Mouse (Mus musculus): Measurements from ENCODE around the gene Smbd1. TPM values are rescaled to one million over a fixed set of nuclear protein-coding genes. Genes with fewer than 3 reads are reported as not detected.

Gene Smbd1
- 1 to 10 TPM in 1 of 2 experiments, under 1 TPM in 1; 0.79 to 1.1 TPM for total RNA-seq (2023)

DNA sequence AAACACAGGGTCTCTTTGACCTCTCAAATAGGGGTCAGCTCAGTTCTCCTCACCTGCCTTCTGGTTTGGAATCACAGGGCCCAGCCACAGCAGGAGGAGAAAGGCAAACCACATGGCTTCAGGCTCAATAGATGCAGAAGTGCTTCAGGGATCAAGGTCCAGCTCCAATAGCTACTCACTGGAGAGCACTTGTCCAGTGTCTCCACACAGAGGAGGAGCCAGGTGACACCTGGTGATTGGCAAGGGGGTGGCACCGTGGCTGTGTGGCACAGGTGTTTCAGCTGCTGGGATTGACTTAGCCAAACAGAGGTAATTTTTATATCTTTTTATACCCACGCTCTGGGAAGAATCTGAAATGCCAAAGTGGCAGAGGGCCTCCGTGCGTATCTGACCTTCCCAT is at the start of gene Smbd1:
Smbd1 (minus strand) TSS at position 157 of the 400 bp plus-strand sequence.

DNA sequence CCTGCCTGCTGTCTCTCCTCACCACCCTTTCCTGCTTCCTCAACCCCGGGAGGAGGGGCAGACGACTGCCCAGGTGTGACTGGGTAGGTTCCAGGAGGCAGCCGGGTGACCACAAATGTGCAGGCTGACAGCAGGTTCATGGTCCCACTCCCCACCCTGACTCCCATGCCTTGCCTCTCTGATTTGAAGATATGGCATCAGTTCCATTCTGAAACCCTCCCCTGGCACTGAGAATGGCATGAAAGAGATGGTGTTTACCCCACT is 12.9 kb downstream of the Smbd1 start, which contains the start of gene Muc20:
Muc20 (minus strand) TSS at position 10 of the 264 bp plus-strand sequence.

Other genes starting within 250 kb of the Smbd1 start
- gene Tfrc, start 201.6 kb downstream of the Smbd1 start, total RNA-seq (2023), result 10 to 100 TPM; 14.5 to 29.4 TPM
- 10 to 100 TPM; 13.8 to 19.1 TPM for gene Tnk2, start 166.6 kb downstream of the Smbd1 start, total RNA-seq (2023)
- gene Muc4, start 74.6 kb downstream of the Smbd1 start, total RNA-seq (2023), result under 1 TPM in 1 of 2 experiments, not detected in 1; 0.12 TPM
- under 1 TPM; 0.70 to 0.81 TPM for gene Muc20, start 13.0 kb downstream of the Smbd1 start, total RNA-seq (2023)
- 10 to 100 TPM; 31.6 to 33.3 TPM for gene Fyttd1, start 67.0 kb upstream of the Smbd1 start, total RNA-seq (2023)
- gene Rubcn, start 67.3 kb upstream of the Smbd1 start, total RNA-seq (2023), result 10 to 100 TPM; 31.8 to 32.7 TPM
- 10 to 100 TPM; 52.0 to 57.2 TPM for gene Lrch3, start 103.6 kb upstream of the Smbd1 start, total RNA-seq (2023)
- gene Iqcg, start 245.7 kb upstream of the Smbd1 start, total RNA-seq (2023), result not detected
- 100 to 1,000 TPM; 675 to 776 TPM for gene Rpl35a, start 246.0 kb upstream of the Smbd1 start, total RNA-seq (2023)